Mouse (Mus musculus): ENCODE measurements around the gene Asb3. TPM values are rescaled to one million over a fixed set of nuclear protein-coding genes. Genes with fewer than 3 reads are reported as not detected.

The Asb3 gene
- 10 to 100 TPM; 12.0 to 15.3 TPM for total RNA-seq (2021)
- long read RNA-seq, experiment 1, transcript Asb3-201 (10 exons, 3,228 nt) = major isoform, 16 of 26 reads
- long read RNA-seq, experiment 1, partial matches to known transcripts = 1 of 26 reads
- long read RNA-seq, experiment 1, other reads (novel, unspliced or antisense) = 9 of 26 reads
- long read RNA-seq, experiment 2, transcript Asb3-201 (10 exons, 3,228 nt) = major isoform, 6 of 8 reads
- long read RNA-seq, experiment 2, partial matches to known transcripts = 0 of 8 reads
- long read RNA-seq, experiment 2, other reads (novel, unspliced or antisense) = 2 of 8 reads

- DNase-seq = peak; percentile 87 to 88
These were observed at the start of gene Asb3, which contains the start of gene Gpr75 for GRCm38 (mm10) chr11:30885171-30885871. TSS of gene Asb3 (plus strand) at chr11:30885416. TSS of gene Gpr75 (plus strand) at chr11:30885358.

DNA sequence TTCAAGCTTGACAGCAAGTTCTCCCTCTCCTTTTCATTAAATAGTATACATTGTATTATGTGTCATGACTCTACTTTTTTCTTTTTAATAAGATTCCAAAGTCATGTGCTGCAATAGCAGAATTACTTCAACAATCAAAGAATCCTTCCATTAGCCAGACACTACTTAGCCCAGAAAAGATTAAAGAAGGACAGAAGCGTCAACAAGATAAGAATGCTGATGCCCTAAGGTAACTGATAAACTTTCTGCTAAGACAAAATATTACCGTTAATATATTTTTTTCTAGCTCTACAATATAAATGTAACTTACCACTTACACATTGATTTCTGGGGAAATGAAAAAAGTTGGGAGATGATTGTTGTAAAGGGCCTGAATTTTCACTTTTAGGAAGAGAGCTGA, 46.4 kb upstream of the Asb3 start:
- no peak for DNase-seq

GRCm38 (mm10) chr11:30844355-30844754, 40.9 kb upstream of the Asb3 start:
- peak in 1 of 2 experiments; percentile 43 for DNase-seq

- DNase-seq = no peak
These were observed 12.8 kb upstream of the Asb3 start for GRCm38 (mm10) chr11:30872425-30872824.

DNA sequence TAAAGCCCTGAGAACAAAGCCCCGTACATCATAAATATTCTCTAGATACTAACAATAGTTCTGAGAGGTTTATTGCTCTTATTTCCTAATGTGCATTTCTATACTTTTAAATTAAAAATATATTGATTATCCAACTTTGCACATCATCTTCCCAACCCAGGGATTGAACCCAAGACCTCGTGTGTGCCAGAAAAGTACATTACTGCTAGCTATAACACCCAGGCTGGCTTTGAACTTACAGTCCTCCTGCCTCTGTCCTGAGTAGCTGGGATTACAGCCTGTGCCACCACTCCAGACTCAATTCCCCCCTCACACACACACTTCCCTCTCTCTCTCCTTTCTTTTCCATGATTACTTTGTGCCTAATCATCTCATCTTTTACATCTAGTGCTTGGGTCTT, 2.9 kb downstream of the Asb3 start:
- no peak for DNase-seq

- no peak for DNase-seq
These were observed 11.0 kb downstream of the Asb3 start for GRCm38 (mm10) chr11:30896201-30896600.

- DNase-seq = no peak
These were observed 14.1 kb downstream of the Asb3 start for GRCm38 (mm10) chr11:30899312-30899711.

GRCm38 (mm10) chr11:30912311-30912710, 27.1 kb downstream of the Asb3 start:
- no peak for DNase-seq

- peak; percentile 38 to 46 for DNase-seq
These were observed 35.4 kb downstream of the Asb3 start for GRCm38 (mm10) chr11:30920641-30921040.

DNA sequence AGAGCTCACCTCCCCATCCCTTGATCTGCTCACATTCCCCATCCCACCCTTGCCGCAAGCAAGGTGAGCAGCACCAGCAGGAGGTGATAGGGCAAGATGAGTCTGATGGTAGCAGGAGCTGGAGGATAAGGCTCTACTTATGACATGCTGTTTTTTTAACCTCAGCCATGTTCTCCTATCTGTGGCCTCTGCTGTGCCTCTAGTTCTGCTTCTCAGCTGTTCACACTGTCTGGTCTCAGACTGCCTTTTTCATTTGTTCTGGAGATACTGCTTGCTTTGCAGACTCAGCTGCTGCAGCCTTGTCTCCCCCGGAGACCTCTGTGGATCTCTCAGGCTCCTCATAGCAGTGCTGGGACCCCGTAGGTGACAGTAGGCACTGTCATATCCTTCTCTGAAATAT, 38.1 kb downstream of the Asb3 start:
- no peak for DNase-seq

DNA sequence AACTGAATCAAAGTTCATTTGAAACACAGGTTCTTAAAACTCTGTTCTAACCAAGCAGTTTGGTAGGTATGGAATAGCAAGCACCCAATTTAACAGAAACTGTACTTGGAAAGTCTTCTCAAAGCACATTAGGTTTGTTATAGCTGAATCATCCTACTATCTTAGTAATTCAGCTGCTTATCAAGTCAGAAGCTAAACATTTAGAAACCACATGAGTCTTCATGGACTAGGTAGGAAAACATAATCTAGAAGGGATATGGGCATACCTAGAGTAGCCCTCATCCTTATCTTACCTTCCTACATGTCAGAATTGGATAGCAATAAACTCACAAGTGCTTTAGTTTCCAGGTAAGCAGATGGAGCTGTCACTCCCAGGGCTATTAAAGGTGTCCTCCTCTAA, 42.9 kb downstream of the Asb3 start:
- DNase-seq = no peak

DNA sequence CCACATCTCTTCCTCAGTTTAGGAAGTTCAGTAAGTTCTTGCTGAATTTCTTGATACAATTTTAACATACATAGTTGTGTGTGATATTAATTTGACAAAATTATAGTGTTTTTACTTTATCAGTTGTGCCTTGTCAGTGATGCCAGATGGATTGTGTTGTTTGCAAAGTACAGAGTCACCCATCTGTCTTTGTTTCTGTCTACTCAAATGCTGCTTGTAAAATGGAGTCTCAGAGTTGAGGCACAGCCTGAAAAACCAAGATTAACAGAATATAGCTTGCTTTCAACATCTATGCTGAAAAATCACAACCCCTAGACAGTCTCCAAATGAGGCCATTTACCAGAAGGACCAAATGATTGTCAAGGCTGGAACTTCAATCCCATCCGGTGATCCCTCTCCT, 43.3 kb downstream of the Asb3 start:
- DNase-seq = no peak

DNA sequence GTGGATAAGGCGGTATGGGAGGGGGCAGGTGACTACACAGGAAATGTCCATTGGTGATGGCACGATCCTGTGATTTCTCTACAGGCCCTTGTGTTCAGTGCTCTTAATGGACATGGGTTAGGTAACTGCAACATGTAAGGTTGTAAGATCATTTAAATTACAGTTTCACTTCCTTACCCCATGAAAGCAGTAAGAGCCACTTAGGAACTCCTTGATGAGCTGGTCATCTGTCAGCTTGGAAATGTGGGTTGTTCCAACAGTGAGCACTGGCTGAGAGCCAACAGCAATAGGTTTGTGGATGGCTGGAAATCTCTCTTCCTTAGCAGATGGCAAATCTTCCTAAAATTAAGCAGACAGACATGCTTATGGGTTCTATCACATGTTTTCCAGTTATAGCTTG, 58.3 kb downstream of the Asb3 start:
- DNase-seq = no peak

DNA sequence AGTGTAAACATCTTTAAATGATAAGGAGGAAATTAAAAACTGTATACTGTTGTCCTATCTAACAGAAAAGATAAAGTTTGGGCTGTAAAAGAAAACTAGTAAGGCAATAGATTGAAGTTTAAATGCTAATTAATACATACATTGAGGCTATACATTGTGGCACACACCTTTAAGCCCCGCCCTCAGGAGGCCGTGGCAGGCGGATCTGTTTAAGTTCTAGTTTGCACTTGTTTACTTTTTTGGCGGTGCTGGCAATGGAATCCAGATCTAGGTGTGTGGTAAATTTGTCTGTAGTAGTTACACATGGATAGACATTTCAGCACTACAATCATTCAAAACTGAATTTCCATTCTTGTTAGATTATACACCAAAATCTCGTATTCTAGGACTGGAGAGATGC, 67.6 kb downstream of the Asb3 start:
- DNase-seq = no peak

DNA sequence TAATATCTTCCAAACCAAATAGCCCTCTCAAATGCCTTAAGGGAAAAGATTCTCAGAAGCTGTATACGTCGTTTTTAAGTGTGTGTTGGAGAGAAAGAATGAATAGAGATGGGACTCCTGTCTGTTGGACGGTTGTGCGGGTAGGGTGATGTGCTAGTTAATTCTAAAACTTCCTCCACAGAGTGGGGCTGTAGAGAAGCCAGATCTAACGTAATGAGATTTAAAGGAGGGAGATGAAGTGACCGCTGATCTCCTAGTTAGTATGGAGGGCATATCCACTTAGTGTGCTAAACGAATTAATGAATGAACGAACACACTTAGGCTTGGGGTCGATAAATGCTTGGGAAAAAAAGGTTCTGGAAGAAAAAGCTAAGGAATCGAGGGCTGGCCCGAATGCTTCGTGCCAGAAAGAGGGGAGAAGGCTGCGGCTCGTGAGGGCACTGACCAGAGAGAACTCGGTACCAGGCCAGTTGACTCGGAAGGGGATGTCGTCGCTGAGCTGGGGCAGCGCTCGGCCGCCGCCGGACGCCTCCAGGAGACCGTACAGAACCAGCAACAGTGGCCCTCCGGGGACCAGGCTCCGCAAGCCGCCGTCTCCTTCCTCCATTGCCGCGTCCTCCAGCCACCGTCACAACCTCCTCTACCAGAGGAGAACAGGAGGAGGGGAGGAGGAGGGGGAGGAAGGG, 68.4 kb downstream of the Asb3 start:
- peak; percentile 51 to 57 for DNase-seq

DNA sequence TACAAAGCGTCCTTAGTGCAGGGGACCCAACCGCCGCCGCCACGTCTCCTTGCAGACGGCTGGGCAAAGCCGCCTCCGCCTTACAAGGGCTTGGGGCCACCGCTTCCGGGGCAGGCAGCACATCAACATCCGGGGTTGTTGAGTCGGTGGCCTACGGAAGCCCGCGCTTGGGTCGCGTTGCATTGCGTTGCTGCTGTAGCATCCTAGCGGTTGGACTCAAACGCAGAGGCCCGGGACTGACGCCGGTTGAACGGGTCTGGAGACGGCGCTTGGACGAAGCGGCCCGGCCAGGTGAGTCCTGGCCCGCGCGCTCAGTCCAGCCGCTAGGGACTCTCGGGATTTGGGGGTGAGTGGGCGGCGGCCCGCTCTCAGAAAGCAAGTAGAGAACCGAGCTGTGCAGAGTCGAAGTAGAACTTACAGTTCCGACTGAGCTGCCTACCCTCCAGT, 69.1 kb downstream of the Asb3 start, which contains the start of gene Erlec1:
Gene Erlec1, minus strand, starts transcription at position 57 of the 447 bp plus-strand sequence.
- DNase-seq = peak; percentile 91 to 94

DNA sequence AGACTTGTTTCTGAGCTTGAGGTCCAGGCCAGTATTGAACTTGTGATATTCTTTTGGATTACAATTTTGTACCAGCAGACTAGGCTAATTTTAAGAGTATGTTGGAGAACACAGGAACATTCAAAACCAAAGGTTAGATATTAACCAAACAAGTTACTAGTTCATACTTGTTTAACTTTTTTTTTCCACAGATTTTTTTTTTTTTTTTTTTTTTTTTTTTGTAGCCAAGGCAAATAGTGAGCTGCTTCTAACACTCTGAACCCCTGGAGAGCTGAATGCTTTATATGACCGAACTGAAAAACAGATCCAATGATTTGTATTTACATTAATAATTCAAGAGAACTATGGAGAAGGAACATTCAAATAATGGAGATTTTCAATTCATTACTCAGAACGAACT, 100.0 kb downstream of the Asb3 start:
- DNase-seq = no peak

GRCm38 (mm10) chr11:30985877-30986624, 100.8 kb downstream of the Asb3 start, which contains the start of gene Chac2:
TSS of gene Chac2 (minus strand) at chr11:30986350.
- peak; percentile 90 to 93 for DNase-seq

- no peak for DNase-seq
These were observed 101.4 kb downstream of the Asb3 start for GRCm38 (mm10) chr11:30986625-30987017.

DNA sequence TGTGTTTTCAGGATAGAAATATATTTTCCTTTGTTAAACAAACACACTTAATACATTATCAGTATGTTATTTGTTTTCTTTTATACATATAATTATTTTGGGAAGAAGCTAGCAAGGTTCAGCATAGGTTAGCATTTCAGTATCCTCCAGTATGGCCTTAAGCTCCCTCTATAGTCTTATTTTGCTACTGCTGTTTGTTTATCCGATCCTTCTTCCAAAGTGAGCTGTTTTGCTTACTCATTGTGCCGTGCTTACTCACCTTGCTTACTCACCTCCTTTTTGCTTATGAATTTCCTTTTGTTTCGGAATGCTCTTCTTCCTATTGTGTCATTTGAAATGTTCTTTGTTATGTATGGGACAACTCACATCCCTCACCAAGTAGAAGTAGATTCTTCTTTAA, 111.5 kb downstream of the Asb3 start:
- DNase-seq = no peak

DNA sequence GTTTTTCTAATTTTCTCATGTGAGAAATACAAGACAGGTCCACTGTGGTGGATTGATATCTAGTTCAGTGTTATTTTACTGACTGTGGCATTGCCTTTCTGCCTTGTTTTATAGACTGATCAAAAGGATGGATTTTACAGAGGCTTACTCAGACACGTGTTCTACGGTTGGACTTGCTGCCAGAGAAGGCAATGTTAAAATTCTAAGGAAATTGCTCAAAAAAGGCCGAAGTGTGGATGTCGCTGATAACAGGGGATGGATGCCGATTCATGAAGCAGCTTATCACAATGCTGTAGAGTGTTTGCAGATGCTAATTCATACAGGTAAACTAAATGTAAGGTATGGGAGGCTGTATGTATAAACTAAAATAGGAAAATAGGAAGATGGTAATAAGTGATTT, 113.0 kb downstream of the Asb3 start:
- no peak for DNase-seq

DNA sequence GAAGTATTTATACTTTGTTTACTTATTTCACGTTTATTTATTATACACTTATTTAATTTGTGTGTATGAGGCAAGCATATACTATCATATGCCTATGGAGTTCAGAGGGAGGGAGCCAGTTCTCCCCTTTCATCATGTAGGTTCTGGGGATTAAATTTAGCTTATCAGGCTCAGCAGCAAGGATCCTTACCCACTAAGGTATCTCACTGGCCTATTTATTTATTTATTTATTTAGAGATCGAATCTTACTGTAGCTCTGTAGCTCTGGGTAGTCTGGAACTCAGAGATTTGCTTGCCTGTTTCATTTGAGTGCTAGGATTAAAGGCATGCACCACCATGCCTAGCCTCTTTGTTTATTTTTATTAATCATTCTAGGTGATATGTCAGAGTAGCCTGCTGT, 113.5 kb downstream of the Asb3 start:
- DNase-seq = no peak

Data from adrenal gland, postnatal 36 days (tissue).